Mouse (Mus musculus) thymus, adult 2 months (tissue): Measurements from ENCODE around the gene Cdh13.

Experiments
- CTCF ChIP-seq: fragments of 200-500 bp; IDR thresholded peaks from 2 replicates; pipeline ENCODE4 v1.5.1; 2012; ENCODE audit warnings: mild to moderate bottlenecking, control low read depth, low read length, moderate library complexity, borderline replicate concordance; ENCODE audit not compliant: control insufficient read depth, poor library complexity, insufficient read depth; ENCODE audit errors: extremely low read depth
- POLR2A ChIP-seq: fragments of 200-500 bp; IDR thresholded peaks from 2 replicates; pipeline ENCODE4 v1.6.1; 2012; ENCODE audit warnings: mild to moderate bottlenecking, low read length, control low read depth, moderate library complexity; ENCODE audit not compliant: control insufficient read depth, poor library complexity, insufficient read depth; ENCODE audit errors: extremely low read depth

GRCm38 (mm10) chr8:118518030-118518741 is 234.7 kb downstream of the Cdh13 start:
- TF ChIP-seq CTCF (no peak), POLR2A (no peak)
